ENCODE assay signal across 8 mouse cellular contexts in genomic region chr3:89244982-89245687, GRCm38 (mm10). TPM values are rescaled to one million over a fixed set of nuclear protein-coding genes. Genes with fewer than 3 reads are reported as not detected.
DNase-seq lines count a peak whose midpoint lies in the region; ATAC-seq and TF ChIP-seq lines count a peak whose summit lies in the region.

No protein-coding gene starts in this region.

- ATAC-seq in forebrain, embryonic 11.5 days (replicated peaks; ENCODE audit: low FRiP score), result peak; percentile 58
- ATAC-seq in midbrain, postnatal 0 days (ENCODE audit: low FRiP score), result peak; percentile 49

- no peaks in the 10 kb centered on the region for H3K9me3 ChIP-seq in forebrain, embryonic 11.5 days (ENCODE audit: control insufficient read depth, low read length)
- no peaks in the 10 kb centered on the region for H3K9me3 ChIP-seq in midbrain, postnatal 0 days (ENCODE audit: low read length)

- DNase-seq in layer of hippocampus, adult 2 months (ENCODE audit: low spot score in 2 of 2), result peak in 1 of 2 experiments; percentile 68
- no peak for DNase-seq in layer of hippocampus, adult 9-10 months (ENCODE audit: low spot score)
- DNase-seq in forebrain, embryonic 11.5 days (ENCODE audit: low spot score), result peak; percentile 87
- peak in 1 of 2 experiments; percentile 77 for DNase-seq in left cerebral cortex, adult 2 months (ENCODE audit: extremely low spot score in 1 of 2, low spot score in 2 of 2)
- peak; percentile 93 for DNase-seq in midbrain, postnatal 0 days (ENCODE audit: low spot score)
- DNase-seq in thymus, postnatal 36 days, result peak; percentile 64 to 76
- DNase-seq in gastrocnemius, adult 18-20 months (ENCODE audit: low spot score), result no peak

- peak overlapping the region; percentile 89 for H3K4me3 ChIP-seq in layer of hippocampus, adult 2 months
- H3K4me3 ChIP-seq in bone marrow macrophage, adult 2 months (ENCODE audit: insufficient read depth, low read length), result peak overlapping the region; percentile 30
- H3K4me3 ChIP-seq in forebrain, embryonic 11.5 days (ENCODE audit: low read depth, low read length), result peak overlapping the region; percentile 78
- H3K4me3 ChIP-seq in left cerebral cortex, adult 2 months, result peak overlapping the region; percentile 58
- H3K4me3 ChIP-seq in midbrain, postnatal 0 days (ENCODE audit: low read depth, low read length), result peak overlapping the region; percentile 70

- WGBS in forebrain, embryonic 11.5 days, result under 1% methylated on average over 23 of the region's 26 CpGs
- 3% methylated on average over 19 of the region's 26 CpGs for WGBS in midbrain, postnatal 0 days

- peaks cover 10% of the 10 kb centered on the region for H3K4me1 ChIP-seq in bone marrow macrophage, adult 2 months (ENCODE audit: control insufficient read depth, insufficient read depth, low read length)
- H3K4me1 ChIP-seq in forebrain, embryonic 11.5 days (replicated peaks; ENCODE audit: control insufficient read depth, insufficient read depth, low read length), result peaks cover 24% of the 10 kb centered on the region
- H3K4me1 ChIP-seq in midbrain, postnatal 0 days (ENCODE audit: insufficient read depth, low read length), result peaks cover 12% of the 10 kb centered on the region; the same call in 1 of the 2 replicates

- TF ChIP-seq POLR2A in bone marrow macrophage, adult 2 months (IDR thresholded peaks at IDR 0.05; ENCODE audit: borderline replicate concordance, low read depth, low read length), result no peak

- peak overlapping the region; percentile 79 for H3K4me2 ChIP-seq in forebrain, embryonic 11.5 days (ENCODE audit: low read depth, low read length, severe bottlenecking)
- H3K4me2 ChIP-seq in midbrain, postnatal 0 days (ENCODE audit: low read depth, low read length, poor library complexity, severe bottlenecking), result peak overlapping the region; percentile 92

- intact Hi-C loops in left cerebral cortex, adult 2 months (cut with DNase I), result loop anchor here (1.0 kb wide), 1 partner anchor 49 kb away; no protein-coding TSS in a partner anchor

- no peak for TF ChIP-seq CTCF in layer of hippocampus, adult 2 months (conservative IDR thresholded peaks at IDR 0.05)
- no peak for TF ChIP-seq CTCF in bone marrow macrophage, adult 2 months (IDR thresholded peaks at IDR 0.05; ENCODE audit: low read depth, low read length)
- no peak for TF ChIP-seq CTCF in left cerebral cortex, adult 2 months (IDR thresholded peaks at IDR 0.05)
- TF ChIP-seq CTCF in midbrain, postnatal 0 days (IDR thresholded peaks at IDR 0.05), result no peak

- H3K9ac ChIP-seq in forebrain, embryonic 11.5 days (ENCODE audit: low read length), result peak overlapping the region; percentile 47
- H3K9ac ChIP-seq in midbrain, postnatal 0 days (replicated peaks; ENCODE audit: low read length, poor library complexity, severe bottlenecking), result peak overlapping the region; percentile 93

- H3K36me3 ChIP-seq in forebrain, embryonic 11.5 days (ENCODE audit: control insufficient read depth, insufficient read depth, low read length), result no peaks in the 10 kb centered on the region; the same call in 1 of the 2 replicates
- H3K36me3 ChIP-seq in midbrain, postnatal 0 days (ENCODE audit: insufficient read depth, low read length), result peaks cover 29% of the 10 kb centered on the region

- no peaks in the 10 kb centered on the region for H3K27me3 ChIP-seq in forebrain, embryonic 11.5 days (ENCODE audit: control insufficient read depth, insufficient read depth, low read length)
- H3K27me3 ChIP-seq in midbrain, postnatal 0 days (ENCODE audit: insufficient read depth, low read length), result no peaks in the 10 kb centered on the region

- H3K27ac ChIP-seq in layer of hippocampus, adult 2 months, result peak overlapping the region; percentile 98
- no peak overlapping the region for H3K27ac ChIP-seq in bone marrow macrophage, adult 2 months (ENCODE audit: insufficient read depth, low read depth, low read length)
- peak overlapping the region; percentile 74 for H3K27ac ChIP-seq in forebrain, embryonic 11.5 days (ENCODE audit: low read depth, low read length)
- peak overlapping the region; percentile 96 for H3K27ac ChIP-seq in left cerebral cortex, adult 2 months
- peak overlapping the region; percentile 97 for H3K27ac ChIP-seq in midbrain, postnatal 0 days (ENCODE audit: low read depth, low read length)

RNA-seq across cellular contexts. Expression of gene Krtcap2, which starts 0.6 kb away (rescaled TPM):
- 10 to 100 TPM; 75.8 to 80.5 TPM for total RNA-seq in layer of hippocampus, adult 2 months (2021)
- 94.1 and 97.0 TPM in 2 replicates for polyA plus RNA-seq in bone marrow macrophage, adult 2 months (2012; ENCODE audit: insufficient read depth, insufficient read length, missing spikeins)
- 237 and 252 TPM in 2 replicates for polyA plus RNA-seq in forebrain, embryonic 11.5 days (2014; fragmentation: Nextera tagmentation; extraction: Ambion mirVana)
- total RNA-seq in left cerebral cortex, adult 2 months (2021), result 10 to 100 TPM; 63.2 to 71.4 TPM
- 74.7 and 93.9 TPM in 2 replicates for total RNA-seq in midbrain, postnatal 0 days (2014; rRNA removed)
- 219 TPM in 2 replicates for polyA plus RNA-seq in midbrain, postnatal 0 days (2015; fragmentation: Nextera tagmentation; extraction: Ambion mirVana)
- 10 to 100 TPM; 70.2 to 74.5 TPM for total RNA-seq in gastrocnemius, adult 18-20 months (2021)

RNA-seq across cellular contexts. Expression of gene Trim46, which starts 1.0 kb away (rescaled TPM):
- 10 to 100 TPM; 89.1 to 92.8 TPM for total RNA-seq in layer of hippocampus, adult 2 months (2021)
- 0.34 and 0.84 TPM in 2 replicates for polyA plus RNA-seq in bone marrow macrophage, adult 2 months (2012; ENCODE audit: insufficient read depth, insufficient read length, missing spikeins)
- 11.9 and 13.5 TPM in 2 replicates for polyA plus RNA-seq in forebrain, embryonic 11.5 days (2014; fragmentation: Nextera tagmentation; extraction: Ambion mirVana)
- 10 to 100 TPM; 82.8 to 85.1 TPM for total RNA-seq in left cerebral cortex, adult 2 months (2021)
- total RNA-seq in midbrain, postnatal 0 days (2014; rRNA removed), result 112 and 124 TPM in 2 replicates
- polyA plus RNA-seq in midbrain, postnatal 0 days (2015; fragmentation: Nextera tagmentation; extraction: Ambion mirVana), result 69.1 TPM in 2 replicates
- under 1 TPM; 0.14 to 0.31 TPM for total RNA-seq in gastrocnemius, adult 18-20 months (2021)

RNA-seq across cellular contexts. Expression of gene Dpm3, which starts 14.0 kb away (rescaled TPM):
- total RNA-seq in layer of hippocampus, adult 2 months (2021), result 10 to 100 TPM; 51.2 to 61.0 TPM
- polyA plus RNA-seq in bone marrow macrophage, adult 2 months (2012; ENCODE audit: insufficient read depth, insufficient read length, missing spikeins), result 62.0 and 66.3 TPM in 2 replicates
- polyA plus RNA-seq in forebrain, embryonic 11.5 days (2014; fragmentation: Nextera tagmentation; extraction: Ambion mirVana), result 79.0 and 83.9 TPM in 2 replicates
- total RNA-seq in left cerebral cortex, adult 2 months (2021), result 10 to 100 TPM; 50.9 to 53.1 TPM
- 198 and 223 TPM in 2 replicates for total RNA-seq in midbrain, postnatal 0 days (2014; rRNA removed)
- 69.4 and 81.1 TPM in 2 replicates for polyA plus RNA-seq in midbrain, postnatal 0 days (2015; fragmentation: Nextera tagmentation; extraction: Ambion mirVana)
- total RNA-seq in gastrocnemius, adult 18-20 months (2021), result 10 to 100 TPM; 22.6 to 24.3 TPM

RNA-seq across cellular contexts. Expression of gene Muc1, which starts 16.3 kb away (rescaled TPM):
- total RNA-seq in layer of hippocampus, adult 2 months (2021), result 1 to 10 TPM in 1 of 2 experiments, under 1 TPM in 1; 0.31 to 1.3 TPM
- 0.47 TPM in 1 of 2 replicates, not detected in the other for polyA plus RNA-seq in bone marrow macrophage, adult 2 months (2012; ENCODE audit: insufficient read depth, insufficient read length, missing spikeins)
- polyA plus RNA-seq in forebrain, embryonic 11.5 days (2014; fragmentation: Nextera tagmentation; extraction: Ambion mirVana), result 2.0 and 3.4 TPM in 2 replicates
- under 1 TPM; 0.29 to 0.33 TPM for total RNA-seq in left cerebral cortex, adult 2 months (2021)
- 2.8 and 3.8 TPM in 2 replicates for total RNA-seq in midbrain, postnatal 0 days (2014; rRNA removed)
- 0.52 and 1.5 TPM in 2 replicates for polyA plus RNA-seq in midbrain, postnatal 0 days (2015; fragmentation: Nextera tagmentation; extraction: Ambion mirVana)
- under 1 TPM; 0.18 to 0.40 TPM for total RNA-seq in gastrocnemius, adult 18-20 months (2021)

RNA-seq across cellular contexts. Expression of gene Mtx1, which starts 18.2 kb away (rescaled TPM):
- total RNA-seq in layer of hippocampus, adult 2 months (2021), result 100 to 1,000 TPM; 100 to 102 TPM
- 66.1 and 66.8 TPM in 2 replicates for polyA plus RNA-seq in bone marrow macrophage, adult 2 months (2012; ENCODE audit: insufficient read depth, insufficient read length, missing spikeins)
- 194 and 213 TPM in 2 replicates for polyA plus RNA-seq in forebrain, embryonic 11.5 days (2014; fragmentation: Nextera tagmentation; extraction: Ambion mirVana)
- total RNA-seq in left cerebral cortex, adult 2 months (2021), result 10 to 100 TPM; 96.2 to 99.9 TPM
- total RNA-seq in midbrain, postnatal 0 days (2014; rRNA removed), result 101 and 108 TPM in 2 replicates
- polyA plus RNA-seq in midbrain, postnatal 0 days (2015; fragmentation: Nextera tagmentation; extraction: Ambion mirVana), result 176 and 189 TPM in 2 replicates
- total RNA-seq in gastrocnemius, adult 18-20 months (2021), result 10 to 100 TPM; 45.4 to 46.7 TPM

Comparison
In these comparisons a context has a peak if more than half of its experiments do, and no peak if none do; other contexts are left out.
1. DNase-seq: peak in forebrain, embryonic 11.5 days (single experiment), midbrain, postnatal 0 days (single experiment) and thymus, postnatal 36 days (2 of 2); none in layer of hippocampus, adult 9-10 months (single experiment) and gastrocnemius, adult 18-20 months (single experiment).
2. H3K4me3 ChIP-seq: peak in every context shown above with its lines; median percentile 89 in layer of hippocampus, adult 2 months; 78 in forebrain, embryonic 11.5 days; 70 in midbrain, postnatal 0 days; 58 in left cerebral cortex, adult 2 months; 30 in bone marrow macrophage, adult 2 months.
3. RNA of gene Trim46, which starts 1.0 kb away (total RNA-seq): 112 to 124 TPM in midbrain, postnatal 0 days, 89.1 to 92.8 TPM in layer of hippocampus, adult 2 months and 82.8 to 85.1 TPM in left cerebral cortex, adult 2 months; 0.14 to 0.31 TPM in gastrocnemius, adult 18-20 months; every median in the first group is over 10 times any median in the second.